Mouse (Mus musculus): ENCODE data around the gene Sergef. TPM values are rescaled to one million over a fixed set of nuclear protein-coding genes. Genes with fewer than 3 reads are reported as not detected.

Gene Sergef
- polyA plus RNA-seq, 1 experiment from 2014 or later = 4.9 TPM

DNA sequence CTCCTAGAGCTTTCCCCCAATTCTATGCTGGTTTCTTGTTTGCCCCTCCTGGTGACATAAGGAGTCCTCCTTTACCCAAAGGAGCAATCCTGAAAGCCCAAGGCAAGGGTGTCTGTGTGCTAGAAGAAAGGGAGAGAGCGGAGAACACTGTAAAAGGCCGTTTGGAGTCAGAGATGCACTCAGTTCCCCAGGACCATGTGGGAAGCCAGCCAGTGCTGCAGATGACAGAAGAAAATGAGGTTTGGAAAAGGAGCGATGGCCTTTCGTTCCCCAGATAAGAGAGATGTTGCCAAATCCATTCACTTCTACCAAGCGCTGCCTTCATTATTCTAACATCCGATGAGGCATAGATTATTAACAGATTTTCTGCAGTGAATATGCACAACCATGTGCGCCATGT lies 48.1 kb downstream of the Sergef start:
- Histone ChIP-seq H3K9me3 (replicated peaks; ENCODE audit: control insufficient read depth, low read length) (no peaks in the 10 kb centered on the region), H3K36me3 (ENCODE audit: control insufficient read depth, insufficient read depth) (no peaks in the 10 kb centered on the region), H3K4me2 (ENCODE audit: low read depth, low read length) (no peak overlapping the region), H3K4me3 (ENCODE audit: low read depth, low read length) (no peak overlapping the region), H3K27ac (ENCODE audit: low read length) (no peak overlapping the region), H3K27me3 (ENCODE audit: control insufficient read depth, insufficient read depth, low read depth, low read length) (no peaks in the 10 kb centered on the region), H3K9ac (ENCODE audit: low read depth, low read length) (no peak overlapping the region), H3K4me1 (ENCODE audit: control insufficient read depth, low read depth, low read length) (no peaks in the 10 kb centered on the region)
- no peak for ATAC-seq (ENCODE audit: low read depth)
- 80% methylated on average over 7 of the region's 7 CpGs for WGBS (ENCODE audit: insufficient replicate concordance)

- no peak overlapping the region for H3K4me2 ChIP-seq (ENCODE audit: low read depth, low read length)
- no peak overlapping the region for H3K27ac ChIP-seq (ENCODE audit: low read length)
- H3K4me1 ChIP-seq (ENCODE audit: control insufficient read depth, low read depth, low read length) = no peaks in the 10 kb centered on the region
- H3K4me3 ChIP-seq (ENCODE audit: low read depth, low read length) = no peak overlapping the region
- H3K36me3 ChIP-seq (ENCODE audit: control insufficient read depth, insufficient read depth) = no peaks in the 10 kb centered on the region
- no peaks in the 10 kb centered on the region for H3K27me3 ChIP-seq (ENCODE audit: control insufficient read depth, insufficient read depth, low read depth, low read length)
- H3K9ac ChIP-seq (ENCODE audit: low read depth, low read length) = no peak overlapping the region
- 68% methylated on average over 12 of the region's 12 CpGs for WGBS (ENCODE audit: insufficient replicate concordance)
- no peak for ATAC-seq (ENCODE audit: low read depth)
- H3K9me3 ChIP-seq (replicated peaks; ENCODE audit: control insufficient read depth, low read length) = no peaks in the 10 kb centered on the region
These were observed 50.4 kb downstream of the Sergef start for GRCm38 (mm10) chr7:46589181-46589580.

GRCm38 (mm10) chr7:46588005-46588404 lies 51.6 kb downstream of the Sergef start:
- no peak overlapping the region for H3K9ac ChIP-seq (ENCODE audit: low read depth, low read length)
- H3K4me1 ChIP-seq (ENCODE audit: control insufficient read depth, low read depth, low read length) = no peaks in the 10 kb centered on the region
- no peak overlapping the region for H3K4me2 ChIP-seq (ENCODE audit: low read depth, low read length)
- H3K9me3 ChIP-seq (replicated peaks; ENCODE audit: control insufficient read depth, low read length) = no peaks in the 10 kb centered on the region
- no peaks in the 10 kb centered on the region for H3K36me3 ChIP-seq (ENCODE audit: control insufficient read depth, insufficient read depth)
- H3K27ac ChIP-seq (ENCODE audit: low read length) = no peak overlapping the region
- H3K4me3 ChIP-seq (ENCODE audit: low read depth, low read length) = no peak overlapping the region
- WGBS (ENCODE audit: insufficient replicate concordance) = 39% methylated on average over 7 of the region's 7 CpGs
- no peaks in the 10 kb centered on the region for H3K27me3 ChIP-seq (ENCODE audit: control insufficient read depth, insufficient read depth, low read depth, low read length)
- ATAC-seq (ENCODE audit: low read depth) = no peak

- no peaks in the 10 kb centered on the region for H3K36me3 ChIP-seq (ENCODE audit: control insufficient read depth, insufficient read depth)
- no peak overlapping the region for H3K4me3 ChIP-seq (ENCODE audit: low read depth, low read length)
- no peaks in the 10 kb centered on the region for H3K4me1 ChIP-seq (ENCODE audit: control insufficient read depth, low read depth, low read length)
- WGBS (ENCODE audit: insufficient replicate concordance) = 26% methylated on average over 17 of the region's 17 CpGs
- H3K9ac ChIP-seq (ENCODE audit: low read depth, low read length) = no peak overlapping the region
- no peaks in the 10 kb centered on the region for H3K27me3 ChIP-seq (ENCODE audit: control insufficient read depth, insufficient read depth, low read depth, low read length)
- no peak overlapping the region for H3K27ac ChIP-seq (ENCODE audit: low read length)
- H3K9me3 ChIP-seq (replicated peaks; ENCODE audit: control insufficient read depth, low read length) = no peaks in the 10 kb centered on the region
- no peak for ATAC-seq (ENCODE audit: low read depth)
- no peak overlapping the region for H3K4me2 ChIP-seq (ENCODE audit: low read depth, low read length)
These were observed 52.1 kb downstream of the Sergef start for GRCm38 (mm10) chr7:46587466-46587865.

DNA sequence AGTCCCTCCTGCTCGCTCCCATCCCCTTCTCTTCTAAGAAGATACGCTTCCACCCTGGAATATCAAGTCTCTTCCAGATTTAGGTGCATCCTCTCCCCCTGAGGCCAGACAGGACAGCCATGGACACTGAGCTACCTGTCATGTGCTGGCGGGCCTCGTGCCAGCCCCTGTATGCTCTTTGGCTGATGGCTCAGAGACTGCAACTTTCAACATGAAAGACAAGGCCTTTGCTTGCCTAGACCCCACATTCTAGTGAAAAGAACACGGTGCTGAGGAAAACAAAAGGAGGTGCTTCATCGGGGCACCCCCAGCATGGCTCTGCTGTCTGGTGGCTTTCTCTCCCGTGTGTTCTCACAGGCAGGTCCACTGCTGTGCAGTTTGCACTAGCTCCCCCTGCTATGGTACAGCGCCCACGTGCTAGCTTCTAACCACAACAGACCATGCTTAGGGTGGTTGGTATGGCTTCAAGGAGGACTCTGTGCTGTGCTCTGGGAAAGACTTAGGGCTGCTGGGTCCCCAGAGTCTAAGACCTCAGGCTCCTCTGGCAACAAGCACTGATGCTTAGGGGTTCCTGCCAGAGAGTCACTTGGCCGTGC lies 52.9 kb downstream of the Sergef start:
- WGBS (ENCODE audit: insufficient replicate concordance) = 62% methylated on average over 10 of the region's 10 CpGs
- no peaks in the 10 kb centered on the region for H3K27me3 ChIP-seq (ENCODE audit: control insufficient read depth, insufficient read depth, low read depth, low read length)
- no peak overlapping the region for H3K4me2 ChIP-seq (ENCODE audit: low read depth, low read length)
- no peaks in the 10 kb centered on the region for H3K4me1 ChIP-seq (ENCODE audit: control insufficient read depth, low read depth, low read length)
- H3K36me3 ChIP-seq (ENCODE audit: control insufficient read depth, insufficient read depth) = no peaks in the 10 kb centered on the region
- H3K9ac ChIP-seq (ENCODE audit: low read depth, low read length) = no peak overlapping the region
- H3K9me3 ChIP-seq (replicated peaks; ENCODE audit: control insufficient read depth, low read length) = no peaks in the 10 kb centered on the region
- no peak overlapping the region for H3K4me3 ChIP-seq (ENCODE audit: low read depth, low read length)
- H3K27ac ChIP-seq (ENCODE audit: low read length) = no peak overlapping the region
- ATAC-seq (ENCODE audit: low read depth) = no peak

DNA sequence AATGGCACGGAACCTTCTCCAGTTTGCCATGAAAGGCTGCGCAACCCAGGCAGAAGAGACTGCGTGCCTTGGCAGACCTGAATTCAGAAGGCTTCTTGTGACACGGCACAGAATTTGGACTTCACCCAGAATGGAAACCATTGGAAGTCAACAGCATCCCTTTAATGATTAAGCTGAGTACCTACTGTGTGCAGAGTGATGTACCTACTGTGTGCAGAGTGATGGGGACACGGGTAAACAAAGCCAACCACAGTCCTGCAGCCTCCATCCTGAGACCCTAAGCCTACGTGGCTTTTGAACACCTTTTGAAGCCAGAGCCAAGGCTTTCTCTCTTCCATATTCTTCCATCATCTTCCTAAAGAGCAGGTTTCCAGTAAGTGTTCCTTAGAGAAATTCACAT lies 56.9 kb downstream of the Sergef start:
- Histone ChIP-seq H3K4me2 (ENCODE audit: low read depth, low read length) (no peak overlapping the region), H3K9me3 (replicated peaks; ENCODE audit: control insufficient read depth, low read length) (no peaks in the 10 kb centered on the region), H3K27ac (ENCODE audit: low read length) (no peak overlapping the region), H3K4me1 (ENCODE audit: control insufficient read depth, low read depth, low read length) (no peaks in the 10 kb centered on the region), H3K36me3 (ENCODE audit: control insufficient read depth, insufficient read depth) (no peaks in the 10 kb centered on the region), H3K4me3 (ENCODE audit: low read depth, low read length) (no peak overlapping the region), H3K9ac (ENCODE audit: low read depth, low read length) (no peak overlapping the region), H3K27me3 (ENCODE audit: control insufficient read depth, insufficient read depth, low read depth, low read length) (no peaks in the 10 kb centered on the region)
- WGBS (ENCODE audit: insufficient replicate concordance) = 79% methylated on average over 6 of the region's 6 CpGs
- no peak for ATAC-seq (ENCODE audit: low read depth)

- Histone ChIP-seq H3K27me3 (ENCODE audit: control insufficient read depth, insufficient read depth, low read depth, low read length) (no peaks in the 10 kb centered on the region), H3K27ac (ENCODE audit: low read length) (no peak overlapping the region), H3K9me3 (replicated peaks; ENCODE audit: control insufficient read depth, low read length) (no peaks in the 10 kb centered on the region), H3K36me3 (ENCODE audit: control insufficient read depth, insufficient read depth) (no peaks in the 10 kb centered on the region), H3K4me1 (ENCODE audit: control insufficient read depth, low read depth, low read length) (no peaks in the 10 kb centered on the region), H3K4me2 (ENCODE audit: low read depth, low read length) (no peak overlapping the region), H3K9ac (ENCODE audit: low read depth, low read length) (no peak overlapping the region), H3K4me3 (ENCODE audit: low read depth, low read length) (no peak overlapping the region)
- ATAC-seq (ENCODE audit: low read depth) = no peak
- WGBS (ENCODE audit: insufficient replicate concordance) = 56% methylated on average over 8 of the region's 8 CpGs
These were observed 58.2 kb downstream of the Sergef start for GRCm38 (mm10) chr7:46581358-46581930.

DNA sequence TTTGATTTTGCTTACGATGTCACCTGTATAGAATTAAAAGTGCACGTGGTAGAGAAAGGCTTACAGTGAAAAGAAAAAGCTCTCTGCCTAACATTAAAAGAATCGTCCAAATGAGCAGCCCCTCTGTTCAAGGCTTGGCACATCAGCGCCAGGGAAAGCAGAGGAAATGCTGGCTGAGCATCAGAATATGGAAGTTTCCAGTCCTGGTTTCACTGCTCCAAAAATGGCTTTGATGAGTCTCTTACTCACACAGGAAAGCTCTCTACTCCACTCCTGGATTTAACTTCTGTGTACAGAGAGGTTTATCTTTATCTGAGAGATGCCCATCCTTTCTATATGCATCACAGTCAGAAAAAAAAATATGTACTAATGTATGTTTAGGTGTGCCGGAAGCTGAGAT lies 61.5 kb downstream of the Sergef start:
- Histone ChIP-seq H3K4me3 (ENCODE audit: low read depth, low read length) (no peak overlapping the region), H3K9me3 (replicated peaks; ENCODE audit: control insufficient read depth, low read length) (no peaks in the 10 kb centered on the region), H3K4me2 (ENCODE audit: low read depth, low read length) (no peak overlapping the region), H3K27ac (ENCODE audit: low read length) (no peak overlapping the region), H3K27me3 (ENCODE audit: control insufficient read depth, insufficient read depth, low read depth, low read length) (no peaks in the 10 kb centered on the region), H3K36me3 (ENCODE audit: control insufficient read depth, insufficient read depth) (no peaks in the 10 kb centered on the region), H3K4me1 (ENCODE audit: control insufficient read depth, low read depth, low read length) (no peaks in the 10 kb centered on the region), H3K9ac (ENCODE audit: low read depth, low read length) (no peak overlapping the region)
- ATAC-seq (ENCODE audit: low read depth) = no peak
- 67% methylated on average over 5 of the region's 5 CpGs for WGBS (ENCODE audit: insufficient replicate concordance)

- WGBS (ENCODE audit: insufficient replicate concordance) = 70% methylated on average over 2 of the region's 2 CpGs
- Histone ChIP-seq H3K4me2 (ENCODE audit: low read depth, low read length) (no peak overlapping the region), H3K36me3 (ENCODE audit: control insufficient read depth, insufficient read depth) (no peaks in the 10 kb centered on the region), H3K4me1 (ENCODE audit: control insufficient read depth, low read depth, low read length) (no peaks in the 10 kb centered on the region), H3K27me3 (ENCODE audit: control insufficient read depth, insufficient read depth, low read depth, low read length) (no peaks in the 10 kb centered on the region), H3K9ac (ENCODE audit: low read depth, low read length) (no peak overlapping the region), H3K4me3 (ENCODE audit: low read depth, low read length) (no peak overlapping the region), H3K27ac (ENCODE audit: low read length) (no peak overlapping the region), H3K9me3 (replicated peaks; ENCODE audit: control insufficient read depth, low read length) (no peaks in the 10 kb centered on the region)
- ATAC-seq (ENCODE audit: low read depth) = no peak
These were observed 63.7 kb downstream of the Sergef start for GRCm38 (mm10) chr7:46575897-46576296.

Data from liver, embryonic 16.5 days (tissue).